Mouse (Mus musculus) adrenal gland (tissue): ENCODE data around the gene Trim14.

Experiments used
- intact Hi-C: fragments of 180-260 bp; cut with DNase I; formaldehyde crosslinking; loops from one replicate; pipeline ENCODE4 v1.15.1; 2025

Trim14 gene

DNA sequence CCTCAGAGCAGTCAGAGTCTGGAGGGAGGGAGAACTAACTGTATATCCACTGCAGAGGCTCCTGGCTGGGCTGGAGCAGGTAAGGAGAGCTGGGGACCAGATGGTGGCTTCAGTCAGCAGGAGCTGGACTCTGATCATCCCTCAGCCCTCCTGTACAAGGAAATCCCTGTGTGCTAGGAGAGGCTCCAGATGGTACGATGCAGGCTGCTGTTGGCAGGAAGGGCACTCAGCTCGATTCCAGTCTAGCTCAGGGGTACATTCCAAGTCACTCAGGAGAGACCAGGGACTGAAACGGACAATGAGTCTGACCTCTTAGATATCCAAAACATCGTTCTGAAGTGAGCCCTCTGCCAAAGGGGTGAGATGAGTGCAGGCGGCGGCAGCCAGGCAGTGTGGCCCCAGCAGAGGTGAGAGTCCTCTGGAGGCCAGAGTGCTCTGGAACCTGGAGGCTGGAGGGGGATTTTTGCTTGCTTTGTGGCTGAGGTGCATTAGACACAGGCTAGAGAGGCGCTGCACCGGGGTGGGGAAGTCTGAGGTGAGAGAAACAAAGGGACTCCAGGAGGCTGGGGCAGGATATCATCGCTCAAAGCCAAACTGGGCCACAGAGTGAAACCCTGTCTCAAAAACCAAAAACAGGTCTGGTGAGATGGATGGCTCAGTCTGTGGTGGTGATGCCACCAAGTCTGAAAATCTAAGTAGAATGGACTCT is 90.5 kb downstream of the Trim14 start:
- intact Hi-C loops = no loop called here
